Mouse (Mus musculus) kidney, embryonic 14.5 days (tissue): Measurements from ENCODE around the gene Crygc. TPM values are rescaled to one million over a fixed set of nuclear protein-coding genes. Genes with fewer than 3 reads are reported as not detected.

Experiments used
- ATAC-seq: fragments of 200-750 bp; cut with Nextera tagmentation; 2 replicates; pipeline ENCODE4 v1.8.0; 2017; ENCODE audit warnings: moderate number of reproducible peaks, mild to moderate bottlenecking, moderate TSS enrichment, moderate library complexity; ENCODE audit not compliant: low FRiP score, low TSS enrichment
- H3K27ac ChIP-seq: fragments of 300-500 bp; sonication (generic); 2 replicates; pipeline ENCODE4 v1.5.1; 2014; ENCODE audit warnings: low read depth, mild to moderate bottlenecking, low read length, moderate library complexity, mixed read lengths
- H3K27me3 ChIP-seq: fragments of 300-500 bp; sonication (generic); 2 replicates; pipeline ENCODE4 v1.6.1; 2014; ENCODE audit warnings: mild to moderate bottlenecking, low read length; ENCODE audit not compliant: control insufficient read depth, insufficient read depth
- H3K36me3 ChIP-seq: fragments of 300-500 bp; sonication (generic); 2 replicates; pipeline ENCODE4 v1.6.1; 2014; ENCODE audit warnings: low read length, mixed read lengths; ENCODE audit not compliant: control insufficient read depth, insufficient read depth
- H3K4me1 ChIP-seq: fragments of 300-500 bp; sonication (generic); 2 replicates; pipeline ENCODE4 v1.6.1; 2014; ENCODE audit warnings: low read length, mixed read lengths; ENCODE audit not compliant: control insufficient read depth, insufficient read depth
- H3K4me2 ChIP-seq: fragments of 300-500 bp; sonication (generic); replicated peaks from 2 replicates; pipeline ENCODE4 v1.6.1; 2014; ENCODE audit warnings: low read depth, mild to moderate bottlenecking, low read length
- H3K4me3 ChIP-seq: fragments of 300-500 bp; sonication (generic); 2 replicates; pipeline ENCODE4 v1.5.1; 2014; ENCODE audit warnings: mild to moderate bottlenecking, low read length
- H3K9ac ChIP-seq: fragments of 300-500 bp; sonication (generic); 2 replicates; pipeline ENCODE4 v1.6.1; 2014; ENCODE audit warnings: low read depth, mild to moderate bottlenecking, low read length, moderate library complexity
- H3K9me3 ChIP-seq: fragments of 300-500 bp; sonication (generic); 2 replicates; pipeline ENCODE4 v1.6.1; 2016; ENCODE audit warnings: low read length; ENCODE audit not compliant: control insufficient read depth
- WGBS: fragments of 180-500 bp; shearing (Covaris S2); extraction: QIAGEN DNeasy Blood & Tissue Kit; methylation state at CpG from one replicate; pipeline ENCODE4 v1.1.7; 2014; 5-methylcytosine and 5-hydroxymethylcytosine counted together
- polyA plus RNA-seq: library from polyadenylated mRNA; unstranded; fragments of >200 nt; fragmentation: Nextera tagmentation; extraction: Ambion mirVana; gene quantifications from 2 replicates; pipeline ENCODE4 v1.2.1, GENCODE M21; 2014

The Crygc gene
- not detected in 2 replicates for polyA plus RNA-seq

DNA sequence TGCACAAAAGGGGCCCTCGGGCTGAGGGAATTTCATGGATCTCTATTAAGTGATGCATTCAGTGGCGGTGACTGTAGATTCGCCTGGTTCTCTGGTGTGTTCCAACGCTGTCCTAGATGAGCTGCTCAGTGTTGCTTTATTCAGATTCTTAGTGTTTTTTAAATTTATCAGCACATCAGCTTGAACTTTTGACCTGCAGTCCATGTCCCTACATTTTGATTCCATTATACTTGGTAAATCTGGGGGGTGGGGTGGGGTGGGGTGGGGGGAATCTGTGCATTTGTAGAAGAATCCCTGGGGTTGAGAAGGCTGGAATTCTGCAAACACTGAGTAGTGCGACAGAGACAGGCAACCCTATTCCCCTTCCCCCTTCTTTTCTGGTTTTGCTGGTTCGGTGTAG is at the start of gene Crygc:
Crygc (minus strand) TSS at position 101 of the 400 bp plus-strand sequence.
- no peak for ATAC-seq
- H3K9me3 ChIP-seq = no peaks in the 10 kb centered on the region
- H3K4me1 ChIP-seq = no peaks in the 10 kb centered on the region
- 73% methylated on average over 6 of the region's 6 CpGs for WGBS
- no peak within 1 kb of the TSS for H3K4me2 ChIP-seq
- no peaks in the 10 kb centered on the region for H3K36me3 ChIP-seq
- H3K27me3 ChIP-seq = no peaks in the 10 kb centered on the region
- no peak within 1 kb of the TSS for H3K4me3 ChIP-seq
- H3K27ac ChIP-seq = no peak within 1 kb of the TSS
- no peak within 1 kb of the TSS for H3K9ac ChIP-seq

DNA sequence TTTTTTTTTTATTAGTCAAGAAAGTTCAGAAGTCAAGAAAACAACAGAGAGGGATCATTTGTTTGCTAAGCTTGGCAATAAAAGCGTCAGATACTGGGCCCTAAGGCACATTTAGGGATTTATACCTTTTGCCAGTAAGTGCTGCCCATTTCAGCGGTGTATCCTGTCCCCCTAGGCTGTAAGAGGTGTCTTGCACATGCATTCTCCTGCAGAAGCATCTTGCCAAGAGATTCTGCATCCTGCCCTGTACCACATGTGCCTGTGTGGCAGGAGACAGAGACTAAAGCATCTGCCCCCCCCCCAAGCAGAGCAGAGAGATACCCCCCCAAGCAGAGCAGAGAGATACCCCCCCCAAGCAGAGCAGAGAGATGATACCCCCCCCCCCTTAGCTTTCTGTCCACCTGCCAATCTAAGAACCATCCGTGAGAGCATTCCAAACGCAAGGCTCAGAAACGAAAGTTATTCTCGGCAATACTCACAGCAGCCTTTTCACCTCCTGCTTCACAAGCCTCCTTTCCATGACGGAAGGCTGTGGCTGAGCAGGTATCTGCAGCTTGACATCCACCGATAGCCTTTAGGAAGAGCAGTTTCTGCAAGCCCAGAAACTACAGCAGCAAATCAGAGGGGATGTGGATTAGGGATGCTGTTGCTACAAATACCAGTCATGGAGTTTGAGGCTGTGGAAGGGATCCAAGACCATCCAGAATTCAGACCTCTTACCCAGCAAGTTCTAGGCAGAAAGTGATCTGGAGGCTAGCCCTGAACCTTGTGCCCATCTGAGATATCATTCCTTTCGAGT is 49.3 kb upstream of the Crygc start, which contains the start of gene D630023F18Rik:
D630023F18Rik (minus strand) TSS at position 641 of the 799 bp plus-strand sequence.
- no peaks in the 10 kb centered on the region for H3K4me1 ChIP-seq
- H3K9me3 ChIP-seq = no peaks in the 10 kb centered on the region
- H3K36me3 ChIP-seq = no peaks in the 10 kb centered on the region
- H3K27me3 ChIP-seq = no peaks in the 10 kb centered on the region
- H3K27ac ChIP-seq = no peak within 1 kb of the TSS
- WGBS = 33% methylated on average over 9 of the region's 9 CpGs
- 0 out of 2 replicates have a peak within 1 kb of the TSS, but pooled peaks have one; percentile 24 for H3K4me2 ChIP-seq
- peak within 1 kb of the TSS; percentile 10; the same call in 1 of the 2 replicates for H3K4me3 ChIP-seq
- ATAC-seq = no peak
- H3K9ac ChIP-seq = no peak within 1 kb of the TSS

DNA sequence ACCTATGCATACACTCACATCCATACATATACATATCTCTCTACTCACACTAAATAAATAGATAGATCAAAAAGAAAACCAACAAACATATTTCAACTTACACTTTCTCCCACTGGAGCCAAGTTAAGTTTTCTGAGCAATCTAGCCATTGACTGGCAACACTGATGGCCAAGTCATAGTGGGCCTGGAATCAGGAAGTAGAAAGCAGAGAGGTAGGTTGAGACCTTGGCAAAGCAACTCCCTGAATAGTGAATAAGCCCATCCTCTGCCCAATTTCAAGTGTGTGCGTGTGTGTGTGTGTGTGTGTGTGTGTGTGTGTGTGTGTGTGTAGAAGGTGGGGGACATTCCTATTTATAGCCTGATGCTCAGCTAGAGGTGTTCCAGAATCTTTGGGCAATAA is 45.9 kb upstream of the Crygc start, which contains the start of gene Gm28845:
Gm28845 (minus strand) TSS at position 121 of the 400 bp plus-strand sequence.
- Histone ChIP-seq H3K4me2 (no peak within 1 kb of the TSS), H3K27ac (no peak within 1 kb of the TSS), H3K27me3 (no peaks in the 10 kb centered on the region), H3K4me3 (no peak within 1 kb of the TSS), H3K4me1 (no peaks in the 10 kb centered on the region), H3K9ac (no peak within 1 kb of the TSS), H3K36me3 (no peaks in the 10 kb centered on the region), H3K9me3 (no peaks in the 10 kb centered on the region)
- ATAC-seq = no peak
- 88% methylated on average over 1 of the region's 1 CpGs for WGBS

DNA sequence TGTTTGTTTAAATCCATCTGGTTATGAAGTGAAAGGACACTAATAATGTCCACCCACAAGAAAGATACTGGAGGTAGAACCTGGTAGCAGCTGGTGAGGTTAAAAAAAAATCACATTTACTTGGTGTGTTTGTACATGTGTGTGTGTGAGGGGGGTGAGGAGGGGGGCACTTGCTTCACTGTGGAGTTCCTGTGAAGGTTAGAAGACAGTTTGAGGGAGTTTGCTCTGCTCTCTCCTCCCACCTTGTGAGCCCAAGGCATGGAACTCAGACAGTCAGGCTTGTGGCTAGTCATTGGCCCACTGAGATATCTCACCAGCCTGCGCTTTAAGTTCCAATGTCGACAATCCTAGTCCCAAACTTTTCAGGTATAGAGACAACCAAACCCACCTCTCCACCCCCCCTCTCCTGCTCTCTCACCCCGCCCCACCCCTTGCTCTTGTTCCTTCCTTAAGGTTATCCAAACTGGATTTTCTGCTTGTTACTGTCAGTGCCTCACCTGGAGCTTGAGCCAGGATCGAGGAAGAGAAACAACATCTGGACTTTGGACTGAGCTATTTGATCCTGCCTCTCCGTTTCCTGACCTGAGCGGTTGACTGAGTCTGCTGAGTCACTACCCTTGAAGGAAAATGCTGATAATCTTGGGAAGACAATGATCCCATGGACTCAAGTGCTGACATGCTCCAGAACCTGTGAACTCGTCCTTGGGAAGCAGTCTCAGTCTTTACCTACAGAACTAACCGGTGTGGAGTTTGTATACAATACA is 44.8 kb upstream of the Crygc start:
- no peaks in the 10 kb centered on the region for H3K4me1 ChIP-seq
- no peak overlapping the region for H3K4me3 ChIP-seq
- H3K9me3 ChIP-seq = no peaks in the 10 kb centered on the region
- H3K27ac ChIP-seq = no peak overlapping the region
- H3K36me3 ChIP-seq = no peaks in the 10 kb centered on the region
- no peak overlapping the region for H3K9ac ChIP-seq
- WGBS = 60% methylated on average over 8 of the region's 8 CpGs
- peak; percentile 66; the same call in 1 of the 2 replicates for ATAC-seq
- H3K4me2 ChIP-seq = no peak overlapping the region
- no peaks in the 10 kb centered on the region for H3K27me3 ChIP-seq

DNA sequence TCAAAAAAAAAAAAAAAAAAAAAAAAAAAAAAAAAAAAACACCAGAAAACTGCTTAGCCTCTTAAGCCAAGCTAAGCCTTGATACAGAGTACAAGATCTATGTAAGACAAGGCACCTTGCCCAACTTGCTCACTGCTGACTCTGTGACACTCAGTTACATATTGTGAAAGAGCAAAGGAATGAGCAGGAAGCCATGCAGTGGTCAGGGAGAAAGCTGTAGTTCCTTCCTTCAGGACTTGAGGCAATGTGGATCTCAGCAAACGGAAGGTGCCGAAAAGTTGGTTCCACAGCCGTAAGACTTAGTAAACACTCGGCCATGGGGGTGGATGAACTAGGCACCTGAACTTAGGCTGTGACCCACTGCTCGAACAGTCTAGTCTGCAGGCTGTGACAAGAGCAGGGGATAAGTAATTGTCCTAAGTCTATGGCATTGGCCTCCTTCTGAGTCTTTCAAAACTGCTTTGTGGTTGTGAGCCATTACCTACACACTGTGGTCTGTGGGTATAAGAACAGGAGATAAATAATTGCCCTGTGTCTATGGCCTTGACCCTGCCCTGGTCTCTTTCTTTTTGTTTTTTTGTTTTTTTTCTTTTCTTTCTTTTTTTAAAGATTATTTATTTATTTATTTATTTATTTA is 40.2 kb upstream of the Crygc start:
- 91% methylated on average over 5 of the region's 5 CpGs for WGBS
- peak; percentile 37; the same call in 1 of the 2 replicates for ATAC-seq

DNA sequence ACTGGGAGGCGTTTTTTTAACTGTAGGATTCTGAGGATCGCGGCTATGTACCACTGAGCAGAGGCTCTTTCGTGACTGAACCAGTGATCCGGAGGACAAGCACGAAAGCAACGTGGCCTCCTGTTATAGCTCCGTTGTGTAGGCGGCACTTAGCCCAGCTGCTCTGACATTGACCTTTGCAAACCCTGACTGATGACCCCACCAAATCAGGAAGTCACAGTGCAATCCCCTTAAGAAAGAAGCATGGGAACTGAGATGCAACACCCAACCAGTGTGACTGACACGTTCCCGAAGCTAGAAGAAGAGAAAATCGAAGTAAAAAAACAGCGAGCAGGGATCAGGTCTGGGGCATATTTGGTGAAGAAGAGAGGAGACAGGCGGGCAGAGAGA is 39.3 kb upstream of the Crygc start:
- Histone ChIP-seq H3K4me3 (peak overlapping the region; percentile 16; the same call in 1 of the 2 replicates), H3K27me3 (no peaks in the 10 kb centered on the region), H3K27ac (no peak overlapping the region), H3K36me3 (no peaks in the 10 kb centered on the region), H3K9me3 (no peaks in the 10 kb centered on the region), H3K4me2 (peak overlapping the region; percentile 29), H3K9ac (no peak overlapping the region), H3K4me1 (peaks cover 5% of the 10 kb centered on the region; the same call in 1 of the 2 replicates)
- 31% methylated on average over 14 of the region's 14 CpGs for WGBS
- ATAC-seq = peak; percentile 72

More for the DNA sequence above, 40.2 kb upstream of the Crygc start:
- no peaks in the 10 kb centered on the region for H3K36me3 ChIP-seq
- H3K4me2 ChIP-seq = no peak overlapping the region
- H3K27ac ChIP-seq = no peak overlapping the region
- no peak overlapping the region for H3K4me3 ChIP-seq
- no peak overlapping the region for H3K9ac ChIP-seq
- H3K9me3 ChIP-seq = no peaks in the 10 kb centered on the region
- H3K4me1 ChIP-seq = peaks cover 5% of the 10 kb centered on the region; the same call in 1 of the 2 replicates
- H3K27me3 ChIP-seq = no peaks in the 10 kb centered on the region

DNA sequence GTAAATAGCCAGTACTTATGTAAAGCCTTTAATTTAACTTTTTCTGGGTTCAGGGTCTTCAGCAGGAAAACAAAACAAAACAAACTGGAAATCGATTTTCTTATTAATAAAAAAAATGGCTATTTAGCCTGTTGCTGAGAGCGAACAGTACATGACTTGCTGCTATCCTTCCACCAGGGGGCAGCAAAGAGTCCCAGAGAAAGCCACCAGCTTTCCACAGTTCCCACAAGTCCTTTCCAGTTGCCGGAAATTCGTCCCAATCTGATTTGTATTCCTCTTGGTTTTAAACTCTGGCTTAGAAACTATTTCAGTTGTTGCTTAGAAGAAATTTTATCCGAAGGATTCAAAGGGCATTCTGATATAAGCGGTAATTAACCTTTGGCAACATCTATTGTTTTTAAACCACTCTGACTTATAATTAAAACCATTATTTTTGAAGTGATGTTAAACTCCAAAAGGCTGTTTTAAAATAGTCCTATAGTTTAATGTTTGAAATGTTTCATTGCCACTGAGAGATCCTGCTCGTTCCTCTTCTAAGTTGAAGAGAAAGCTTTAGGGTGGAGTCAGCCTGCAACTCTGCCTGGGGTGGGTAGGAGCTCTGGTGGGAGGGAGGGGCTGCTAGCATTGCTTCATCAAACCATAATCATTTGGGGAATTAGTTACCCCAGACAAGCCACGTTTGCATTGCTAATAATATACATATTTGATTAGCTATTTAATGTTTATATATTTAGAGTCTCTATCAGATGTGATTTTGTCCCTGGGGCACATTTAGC is 38.7 kb upstream of the Crygc start:
- Histone ChIP-seq H3K27ac (no peak overlapping the region; the same call in 1 of the 2 replicates), H3K9ac (no peak overlapping the region), H3K4me3 (peak overlapping the region; percentile 9; the same call in 1 of the 2 replicates), H3K9me3 (no peaks in the 10 kb centered on the region), H3K27me3 (no peaks in the 10 kb centered on the region), H3K4me1 (peaks cover 5% of the 10 kb centered on the region; the same call in 1 of the 2 replicates), H3K4me2 (peak overlapping the region; percentile 29), H3K36me3 (no peaks in the 10 kb centered on the region)
- ATAC-seq = peak; percentile 63; the same call in 1 of the 2 replicates
- 11% methylated on average over 8 of the region's 8 CpGs for WGBS
